ENCODE assay signal across 10 mouse cellular contexts in genomic region chr13:63293647-63294046, GRCm38 (mm10).
A peak's percentile ranks its signal among the peaks of the same experiment; 100 is the strongest.
DNase-seq lines count a peak whose midpoint lies in the region; ATAC-seq and TF ChIP-seq lines count a peak whose summit lies in the region.
"Had no signal": no experiment of that assay in that cellular context is flagged by ENCODE, and none has a peak within 500 bp of the region (broad histone marks: within the 10 kb centered on the region; RNA-seq: fewer than 3 reads in every experiment).

No protein-coding gene starts in this region.

- no peak overlapping the region for H3K4me2 ChIP-seq in kidney, embryonic 14.5 days (replicated peaks; ENCODE audit: low read depth, low read length)
- no peak overlapping the region for H3K4me2 ChIP-seq in liver, embryonic 11.5 days

- no peak for ATAC-seq in kidney, embryonic 14.5 days (ENCODE audit: low FRiP score, low TSS enrichment)
- 0 out of 2 replicates have a peak, but pooled peaks have one; percentile 12 for ATAC-seq in common myeloid progenitor, adult 5-6 weeks (replicated peaks; ENCODE audit: low read depth, poor library complexity, severe bottlenecking)
- no peak for ATAC-seq in liver, embryonic 11.5 days (replicated peaks; ENCODE audit: low FRiP score)

- no peaks in the 10 kb centered on the region; the same call in 1 of the 2 replicates for H3K9me3 ChIP-seq in kidney, embryonic 14.5 days (ENCODE audit: control insufficient read depth, low read length)
- no peaks in the 10 kb centered on the region for H3K9me3 ChIP-seq in ES-E14 (ENCODE audit: control insufficient read depth, insufficient read depth, low read depth, low read length)
- no peaks in the 10 kb centered on the region for H3K9me3 ChIP-seq in liver, embryonic 11.5 days (ENCODE audit: control insufficient read depth, low read length)

- in situ Hi-C loops in ES-E14 (cut with MboI; ENCODE audit: low sequenced_read_pairs in 2 of 2, unreplicated experiment in 2 of 2): no loop called here

- peak overlapping the region; percentile 75; the same call in 1 of the 2 replicates for H3K27ac ChIP-seq in kidney, embryonic 14.5 days (ENCODE audit: low read depth, low read length)
- H3K27ac ChIP-seq in ES-E14 (ENCODE audit: insufficient read depth, low read depth, low read length, poor library complexity, severe bottlenecking): peak overlapping the region; percentile 82
- H3K27ac ChIP-seq in liver, embryonic 11.5 days (ENCODE audit: low read depth, low read length): peak overlapping the region; percentile 25; the same call in 1 of the 2 replicates

- H3K36me3 ChIP-seq in kidney, embryonic 14.5 days (ENCODE audit: control insufficient read depth, insufficient read depth, low read length): peaks cover 56% of the 10 kb centered on the region
- H3K36me3 ChIP-seq in ES-E14 (ENCODE audit: control insufficient read depth, insufficient read depth, low read length, poor library complexity, severe bottlenecking): peaks cover 37% of the 10 kb centered on the region
- H3K36me3 ChIP-seq in liver, embryonic 11.5 days (ENCODE audit: control insufficient read depth, insufficient read depth, low read length): peaks cover 3% of the 10 kb centered on the region; the same call in 1 of the 2 replicates

- no peak for DNase-seq in kidney, postnatal 14 days
- no peak for DNase-seq in ES-E14 (ENCODE audit: low read depth, low spot score)
- DNase-seq in liver, embryonic 11.5 days (ENCODE audit: low spot score): no peak
- DNase-seq in right cerebral cortex, adult 18-20 months: no peak
- DNase-seq in layer of hippocampus, adult 9-11 months: no peak
- no peak for DNase-seq in thymus, postnatal 25 days

- 60% methylated on average over 3 of the region's 3 CpGs for WGBS in kidney, embryonic 14.5 days
- 55% methylated on average over 3 of the region's 3 CpGs for WGBS in liver, embryonic 11.5 days

- no peak overlapping the region for H3K4me3 ChIP-seq in kidney, embryonic 14.5 days (ENCODE audit: low read length)
- H3K4me3 ChIP-seq in ES-E14 (ENCODE audit: insufficient read depth in 1 of 2, low read depth in 1 of 2, low read length in 2 of 2, poor library complexity in 1 of 2, severe bottlenecking in 1 of 2): peak overlapping the region in 1 of 2 experiments; percentile 14; a peak in 1 of 4 replicates
- no peak overlapping the region for H3K4me3 ChIP-seq in liver, embryonic 11.5 days (ENCODE audit: low read depth, low read length)
- H3K4me3 ChIP-seq: erythroblast, embryonic 14.5 days had no signal

- H3K4me1 ChIP-seq in kidney, embryonic 14.5 days (ENCODE audit: control insufficient read depth, insufficient read depth, low read length): peaks cover 29% of the 10 kb centered on the region
- peaks cover 8 to 37% of the 10 kb centered on the region in 2 experiments; a peak in 3 of 4 replicates for H3K4me1 ChIP-seq in ES-E14 (ENCODE audit: control insufficient read depth in 2 of 2, insufficient read depth in 2 of 2, low read length in 2 of 2, poor library complexity in 1 of 2)
- H3K4me1 ChIP-seq in liver, embryonic 11.5 days (replicated peaks; ENCODE audit: control insufficient read depth, insufficient read depth, low read length): peaks cover 9% of the 10 kb centered on the region

- no peaks in the 10 kb centered on the region for H3K27me3 ChIP-seq in kidney, embryonic 14.5 days (ENCODE audit: control insufficient read depth, insufficient read depth, low read length)
- no peaks in the 10 kb centered on the region for H3K27me3 ChIP-seq in liver, embryonic 11.5 days (replicated peaks; ENCODE audit: control insufficient read depth, insufficient read depth, low read length)
- H3K27me3 ChIP-seq: Patski had no signal

- H3K9ac ChIP-seq in kidney, embryonic 14.5 days (ENCODE audit: low read depth, low read length): no peak overlapping the region
- H3K9ac ChIP-seq in ES-E14 (ENCODE audit: insufficient read depth, low read depth, low read length, poor library complexity, severe bottlenecking): no peak overlapping the region
- no peak overlapping the region for H3K9ac ChIP-seq in liver, embryonic 11.5 days (ENCODE audit: low read depth, low read length)

TF ChIP-seq in ES-E14, 5 proteins besides CTCF, POLR2A, EP300 and RAD21:
- TF ChIP-seq CHD2 (IDR thresholded peaks at IDR 0.05; ENCODE audit: low read depth, low read length) (no peak), HCFC1 (IDR thresholded peaks at IDR 0.05; ENCODE audit: borderline replicate concordance, insufficient read depth, low read length) (no peak), ZNF384 (IDR thresholded peaks at IDR 0.05; ENCODE audit: low read depth, low read length) (no peak), MAFK (IDR thresholded peaks at IDR 0.05; ENCODE audit: insufficient read depth, low read depth, low read length) (no peak), ZC3H11A (IDR thresholded peaks at IDR 0.05; ENCODE audit: borderline replicate concordance, low read depth, low read length) (no peak)

Comparison
In these comparisons a context has a peak if more than half of its experiments do, and no peak if none do; other contexts are left out.
1. H3K27ac ChIP-seq: peak in every context shown above with its lines; median percentile 82 in ES-E14; 75 in kidney, embryonic 14.5 days; 25 in liver, embryonic 11.5 days.